Mouse (Mus musculus): ENCODE results near the gene Olfr1143. TPM values are rescaled to one million over a fixed set of nuclear protein-coding genes. Genes with fewer than 3 reads are reported as not detected.

Gene Olfr1143
- not detected for polyA plus RNA-seq (2017; shearing (Covaris generic))

GRCm38 (mm10) chr2:87800292-87800691 is at the start of gene Olfr1143:
Gene Olfr1143 (plus strand): TSS chr2:87800592.

GRCm38 (mm10) chr2:87753891-87754290 is 46.5 kb upstream of the Olfr1143 start, which contains the start of gene Olfr1141:
Gene Olfr1141 (minus strand): TSS chr2:87753991.

GRCm38 (mm10) chr2:87779183-87779582 is 21.2 kb upstream of the Olfr1143 start, which contains the start of gene Olfr152:
Gene Olfr152 (plus strand): TSS chr2:87779483.

GRCm38 (mm10) chr2:87809522-87809921 is 9.1 kb downstream of the Olfr1143 start, which contains the start of gene Olfr1145:
Gene Olfr1145 (plus strand): TSS chr2:87809822.

GRCm38 (mm10) chr2:87830233-87830632 is 29.8 kb downstream of the Olfr1143 start, which contains the start of gene Olfr1148:
Gene Olfr1148 (plus strand): TSS chr2:87830533.

GRCm38 (mm10) chr2:87843693-87844092 is 43.3 kb downstream of the Olfr1143 start, which contains the start of gene Olfr1150-ps1:
Gene Olfr1150-ps1 (plus strand): TSS chr2:87843993.

Other genes starting within 250 kb of the Olfr1143 start
- gene Olfr1129, start 226.7 kb upstream of the Olfr1143 start, polyA plus RNA-seq (2017; shearing (Covaris generic)), result not detected
- gene Olfr1130, start 194.4 kb upstream of the Olfr1143 start, polyA plus RNA-seq (2017; shearing (Covaris generic)), result not detected
- gene Olfr1131, start 173.5 kb upstream of the Olfr1143 start, polyA plus RNA-seq (2017; shearing (Covaris generic)), result not detected
- not detected for gene Olfr1132, start 163.1 kb upstream of the Olfr1143 start, polyA plus RNA-seq (2017; shearing (Covaris generic))
- gene Olfr1133, start 153.2 kb upstream of the Olfr1143 start, polyA plus RNA-seq (2017; shearing (Covaris generic)), result not detected
- gene Olfr1134, start 142.1 kb upstream of the Olfr1143 start, polyA plus RNA-seq (2017; shearing (Covaris generic)), result not detected
- gene Olfr1135, start 126.9 kb upstream of the Olfr1143 start, polyA plus RNA-seq (2017; shearing (Covaris generic)), result not detected
- gene Olfr1136, start 106.6 kb upstream of the Olfr1143 start, polyA plus RNA-seq (2017; shearing (Covaris generic)), result not detected
- not detected for gene Olfr1137, start 87.4 kb upstream of the Olfr1143 start, polyA plus RNA-seq (2017; shearing (Covaris generic))
- gene Olfr1138, start 60.6 kb upstream of the Olfr1143 start, polyA plus RNA-seq (2017; shearing (Covaris generic)), result not detected
- not detected for gene Olfr1140, start 56.8 kb upstream of the Olfr1143 start, polyA plus RNA-seq (2017; shearing (Covaris generic))
- not detected for gene Olfr1141, start 46.6 kb upstream of the Olfr1143 start, polyA plus RNA-seq (2017; shearing (Covaris generic))
- gene Olfr152, start 21.1 kb upstream of the Olfr1143 start, polyA plus RNA-seq (2017; shearing (Covaris generic)), result not detected
- not detected for gene Olfr1145, start 9.2 kb downstream of the Olfr1143 start, polyA plus RNA-seq (2017; shearing (Covaris generic))
- gene Olfr1148, start 29.9 kb downstream of the Olfr1143 start, polyA plus RNA-seq (2017; shearing (Covaris generic)), result not detected
- gene Olfr1150-ps1, start 43.4 kb downstream of the Olfr1143 start, polyA plus RNA-seq (2017; shearing (Covaris generic)), result not detected
- gene Olfr1151, start 55.3 kb downstream of the Olfr1143 start, polyA plus RNA-seq (2017; shearing (Covaris generic)), result not detected
- gene Olfr1152, start 65.9 kb downstream of the Olfr1143 start, polyA plus RNA-seq (2017; shearing (Covaris generic)), result not detected
- not detected for gene Olfr1153, start 94.4 kb downstream of the Olfr1143 start, polyA plus RNA-seq (2017; shearing (Covaris generic))
- not detected for gene Olfr1154, start 104.6 kb downstream of the Olfr1143 start, polyA plus RNA-seq (2017; shearing (Covaris generic))
- not detected for gene Olfr1155, start 144.5 kb downstream of the Olfr1143 start, polyA plus RNA-seq (2017; shearing (Covaris generic))
- 0.09 TPM for gene Olfr1156, start 152.5 kb downstream of the Olfr1143 start, polyA plus RNA-seq (2017; shearing (Covaris generic))
- gene Olfr1157, start 167.7 kb downstream of the Olfr1143 start, polyA plus RNA-seq (2017; shearing (Covaris generic)), result 0.06 TPM
- gene Olfr74, start 174.1 kb downstream of the Olfr1143 start, polyA plus RNA-seq (2017; shearing (Covaris generic)), result not detected
- gene Olfr1158, start 189.5 kb downstream of the Olfr1143 start, polyA plus RNA-seq (2017; shearing (Covaris generic)), result not detected
- gene Olfr1160, start 207.7 kb downstream of the Olfr1143 start, polyA plus RNA-seq (2017; shearing (Covaris generic)), result not detected
- not detected for gene Olfr1161, start 222.2 kb downstream of the Olfr1143 start, polyA plus RNA-seq (2017; shearing (Covaris generic))
- gene Olfr73, start 237.1 kb downstream of the Olfr1143 start, polyA plus RNA-seq (2017; shearing (Covaris generic)), result not detected